ENCODE assay signal across 11 mouse cellular contexts in the genomic region with DNA sequence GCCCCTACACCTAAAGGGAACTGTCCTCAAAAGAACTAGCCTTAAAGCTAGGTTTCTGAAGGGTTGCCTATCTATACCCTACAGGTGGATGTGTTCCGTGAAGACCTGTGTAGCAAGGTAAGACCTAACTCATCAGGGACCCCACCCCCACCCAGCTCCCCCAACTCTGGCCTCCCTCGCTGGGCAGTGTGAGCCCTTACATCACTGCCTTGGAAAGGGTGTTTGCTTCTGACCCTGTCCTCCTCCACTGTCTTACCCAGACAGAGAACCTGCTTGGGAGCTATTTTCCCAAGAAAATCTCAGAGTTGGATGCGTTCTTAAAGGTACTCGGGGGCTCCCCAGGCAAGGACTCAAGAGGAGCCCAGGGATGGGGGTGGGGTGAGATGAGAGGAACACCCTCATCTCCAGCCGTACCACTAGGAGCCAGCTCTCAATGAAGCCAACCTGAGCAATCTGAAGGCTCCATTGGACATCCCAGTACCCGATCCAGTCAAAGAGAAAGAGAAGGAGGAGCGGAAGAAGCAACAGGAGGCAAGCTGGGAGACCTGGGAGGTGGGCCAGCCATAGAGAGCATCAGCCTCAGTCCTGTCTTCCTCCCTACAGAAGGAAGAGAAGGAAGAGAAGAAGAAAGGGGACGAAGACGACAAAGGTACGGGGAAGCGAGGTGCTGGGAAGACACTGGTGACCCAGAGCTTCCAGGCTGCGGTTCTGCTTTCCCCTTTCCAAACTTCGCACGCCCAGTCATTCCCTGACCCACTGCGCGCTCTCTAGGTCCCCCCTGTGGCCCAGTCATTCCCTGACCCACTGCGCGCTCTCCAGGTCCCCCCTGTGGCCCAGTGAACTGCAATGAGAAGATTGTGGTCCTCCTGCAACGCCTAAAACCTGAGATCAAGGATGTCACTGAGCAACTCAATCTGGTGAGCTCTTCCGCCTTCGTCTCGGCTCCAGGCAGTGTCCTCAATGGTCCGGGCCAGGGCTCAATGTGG. TPM values are rescaled to one million over a fixed set of nuclear protein-coding genes. Genes with fewer than 3 reads are reported as not detected.
DNase-seq lines count a peak whose midpoint lies in the region; ATAC-seq and TF ChIP-seq lines count a peak whose summit lies in the region.
"Had no signal": no experiment of that assay in that cellular context is flagged by ENCODE, and none has a peak within 500 bp of the region (broad histone marks: within the 10 kb centered on the region; RNA-seq: fewer than 3 reads in every experiment).

No protein-coding gene starts in this region.

- peaks cover 20% of the 10 kb centered on the region for H3K36me3 ChIP-seq in heart, embryonic 15.5 days
- H3K36me3 ChIP-seq in midbrain, postnatal 0 days (ENCODE audit: insufficient read depth, low read length), result peaks cover 13% of the 10 kb centered on the region
- no peaks in the 10 kb centered on the region for H3K36me3 ChIP-seq in midbrain, embryonic 16.5 days (ENCODE audit: control insufficient read depth, insufficient read depth, low read length)
- H3K36me3 ChIP-seq in liver, embryonic 12.5 days, result peaks cover 34% of the 10 kb centered on the region

- peak overlapping the region; percentile 79; the same call in 1 of the 2 replicates for H3K4me3 ChIP-seq in heart, embryonic 15.5 days
- no peak overlapping the region for H3K4me3 ChIP-seq in midbrain, postnatal 0 days (ENCODE audit: low read depth, low read length)
- H3K4me3 ChIP-seq in midbrain, embryonic 16.5 days (ENCODE audit: low read depth, low read length), result no peak overlapping the region
- H3K4me3 ChIP-seq in liver, embryonic 12.5 days, result peak overlapping the region; percentile 89

- DNase-seq in heart, postnatal 14 days, result no peak
- DNase-seq in midbrain, postnatal 0 days (ENCODE audit: low spot score), result no peak
- DNase-seq in frontal cortex, postnatal 25 days (ENCODE audit: low spot score in 2 of 2), result no peak
- no peak for DNase-seq in spleen, adult 12 weeks (ENCODE audit: low spot score)
- DNase-seq: cerebellum, adult 11 months; spleen, adult 18-20 months had no signal

- no peak overlapping the region for H3K27ac ChIP-seq in heart, embryonic 15.5 days
- no peak overlapping the region for H3K27ac ChIP-seq in midbrain, postnatal 0 days (ENCODE audit: low read depth, low read length)
- H3K27ac ChIP-seq in midbrain, embryonic 16.5 days (ENCODE audit: low read length), result no peak overlapping the region
- peak overlapping the region; percentile 56 for H3K27ac ChIP-seq in liver, embryonic 12.5 days

- no peak overlapping the region for H3K4me2 ChIP-seq in heart, embryonic 15.5 days
- H3K4me2 ChIP-seq in midbrain, postnatal 0 days (ENCODE audit: low read depth, low read length, poor library complexity, severe bottlenecking), result no peak overlapping the region
- H3K4me2 ChIP-seq in midbrain, embryonic 16.5 days (ENCODE audit: low read length), result no peak overlapping the region
- H3K4me2 ChIP-seq in liver, embryonic 12.5 days, result peak overlapping the region; percentile 85

- peaks cover 37% of the 10 kb centered on the region for H3K4me1 ChIP-seq in heart, embryonic 15.5 days (replicated peaks)
- no peaks in the 10 kb centered on the region for H3K4me1 ChIP-seq in midbrain, postnatal 0 days (ENCODE audit: insufficient read depth, low read length)
- peaks cover 15% of the 10 kb centered on the region for H3K4me1 ChIP-seq in midbrain, embryonic 16.5 days (ENCODE audit: control insufficient read depth, insufficient read depth, low read length)
- H3K4me1 ChIP-seq in liver, embryonic 12.5 days, result peaks cover 70% of the 10 kb centered on the region

- H3K9ac ChIP-seq in heart, embryonic 15.5 days, result no peak overlapping the region
- no peak overlapping the region for H3K9ac ChIP-seq in midbrain, postnatal 0 days (replicated peaks; ENCODE audit: low read length, poor library complexity, severe bottlenecking)
- no peak overlapping the region for H3K9ac ChIP-seq in midbrain, embryonic 16.5 days (ENCODE audit: low read depth, low read length)
- peak overlapping the region; percentile 95; the same call in 1 of the 2 replicates for H3K9ac ChIP-seq in liver, embryonic 12.5 days

- H3K9me3 ChIP-seq in heart, embryonic 15.5 days (replicated peaks), result no peaks in the 10 kb centered on the region
- no peaks in the 10 kb centered on the region for H3K9me3 ChIP-seq in midbrain, postnatal 0 days (ENCODE audit: low read length)
- H3K9me3 ChIP-seq in midbrain, embryonic 16.5 days (replicated peaks; ENCODE audit: control insufficient read depth, low read length, poor library complexity, severe bottlenecking), result no peaks in the 10 kb centered on the region
- no peaks in the 10 kb centered on the region for H3K9me3 ChIP-seq in liver, embryonic 12.5 days (replicated peaks)

- H3K27me3 ChIP-seq in heart, embryonic 15.5 days, result no peaks in the 10 kb centered on the region
- H3K27me3 ChIP-seq in midbrain, postnatal 0 days (ENCODE audit: insufficient read depth, low read length), result no peaks in the 10 kb centered on the region
- H3K27me3 ChIP-seq in midbrain, embryonic 16.5 days (ENCODE audit: control insufficient read depth, insufficient read depth, low read depth, low read length), result no peaks in the 10 kb centered on the region
- H3K27me3 ChIP-seq in liver, embryonic 12.5 days (replicated peaks), result no peaks in the 10 kb centered on the region

- WGBS in heart, embryonic 15.5 days, result 84% methylated on average over 23 of the region's 23 CpGs
- 88% methylated on average over 23 of the region's 23 CpGs for WGBS in midbrain, postnatal 0 days
- 85% methylated on average over 23 of the region's 23 CpGs for WGBS in midbrain, embryonic 16.5 days
- 83% methylated on average over 23 of the region's 23 CpGs for WGBS in liver, embryonic 12.5 days (ENCODE audit: insufficient replicate concordance)

- peak; percentile 10; the same call in 1 of the 2 replicates for TF ChIP-seq CTCF in midbrain, postnatal 0 days (IDR thresholded peaks at IDR 0.05)

- ATAC-seq in heart, embryonic 15.5 days (replicated peaks; ENCODE audit: insufficient number of reproducible peaks, insufficient read depth, low FRiP score, low read depth), result no peak
- ATAC-seq in midbrain, postnatal 0 days (ENCODE audit: low FRiP score), result no peak
- no peak for ATAC-seq in midbrain, embryonic 16.5 days
- ATAC-seq in liver, embryonic 12.5 days, result no peak

- intact Hi-C loops in heart, postnatal 14 days (cut with DNase I), result no loop called here

RNA-seq across cellular contexts. Expression of a gene that starts 1.9 kb away (rescaled TPM):
- polyA plus RNA-seq in heart, embryonic 15.5 days (2015; fragmentation: Nextera tagmentation; extraction: Ambion mirVana), result 206 and 216 TPM in 2 replicates
- total RNA-seq in heart, postnatal 14 days (2021), result 100 to 1,000 TPM; 218 to 238 TPM
- 119 and 147 TPM in 2 replicates for total RNA-seq in midbrain, postnatal 0 days (2014; rRNA removed)
- polyA plus RNA-seq in midbrain, postnatal 0 days (2015; fragmentation: Nextera tagmentation; extraction: Ambion mirVana), result 268 and 288 TPM in 2 replicates
- polyA plus RNA-seq in midbrain, embryonic 16.5 days (2015; fragmentation: Nextera tagmentation; extraction: Ambion mirVana), result 238 and 262 TPM in 2 replicates
- 108 and 111 TPM in 2 replicates for polyA plus RNA-seq in liver, embryonic 12.5 days (2016; fragmentation: Nextera tagmentation; extraction: Ambion mirVana)

RNA-seq across cellular contexts. Expression of a gene that starts 4.4 kb away (rescaled TPM):
- polyA plus RNA-seq in heart, embryonic 15.5 days (2015; fragmentation: Nextera tagmentation; extraction: Ambion mirVana), result 80.5 and 81.7 TPM in 2 replicates
- 100 to 1,000 TPM; 204 to 226 TPM for total RNA-seq in heart, postnatal 14 days (2021)
- 0.33 and 0.80 TPM in 2 replicates for total RNA-seq in midbrain, postnatal 0 days (2014; rRNA removed)
- polyA plus RNA-seq in midbrain, postnatal 0 days (2015; fragmentation: Nextera tagmentation; extraction: Ambion mirVana), result 0.16 and 0.17 TPM in 2 replicates
- polyA plus RNA-seq in midbrain, embryonic 16.5 days (2015; fragmentation: Nextera tagmentation; extraction: Ambion mirVana), result 0.22 TPM in 1 of 2 replicates, not detected in the other
- 0.63 and 0.75 TPM in 2 replicates for polyA plus RNA-seq in liver, embryonic 12.5 days (2016; fragmentation: Nextera tagmentation; extraction: Ambion mirVana)
- total RNA-seq: left cerebral cortex, adult 18-20 months had no signal
- polyA plus RNA-seq: activated CD4-positive, CD25-positive, alpha-beta regulatory T cell, adult 4 months had no signal

RNA-seq across cellular contexts. Expression of a gene that starts 5.3 kb away (rescaled TPM):
- polyA plus RNA-seq in heart, embryonic 15.5 days (2015; fragmentation: Nextera tagmentation; extraction: Ambion mirVana), result 21.2 and 21.6 TPM in 2 replicates
- 10 to 100 TPM; 39.9 to 45.0 TPM for total RNA-seq in heart, postnatal 14 days (2021)
- total RNA-seq in midbrain, postnatal 0 days (2014; rRNA removed), result 36.3 and 38.9 TPM in 2 replicates
- 74.3 and 78.8 TPM in 2 replicates for polyA plus RNA-seq in midbrain, postnatal 0 days (2015; fragmentation: Nextera tagmentation; extraction: Ambion mirVana)
- 31.6 and 46.9 TPM in 2 replicates for polyA plus RNA-seq in midbrain, embryonic 16.5 days (2015; fragmentation: Nextera tagmentation; extraction: Ambion mirVana)
- 28.7 and 32.9 TPM in 2 replicates for polyA plus RNA-seq in liver, embryonic 12.5 days (2016; fragmentation: Nextera tagmentation; extraction: Ambion mirVana)

RNA-seq across cellular contexts. Expression of a gene that starts 11.1 kb away (rescaled TPM):
- polyA plus RNA-seq in heart, embryonic 15.5 days (2015; fragmentation: Nextera tagmentation; extraction: Ambion mirVana), result 203 and 215 TPM in 2 replicates
- 100 to 1,000 TPM in 1 of 2 experiments, 10 to 100 TPM in 1; 90.7 to 132 TPM for total RNA-seq in heart, postnatal 14 days (2021)
- total RNA-seq in midbrain, postnatal 0 days (2014; rRNA removed), result 62.8 and 69.6 TPM in 2 replicates
- polyA plus RNA-seq in midbrain, postnatal 0 days (2015; fragmentation: Nextera tagmentation; extraction: Ambion mirVana), result 157 and 184 TPM in 2 replicates
- polyA plus RNA-seq in midbrain, embryonic 16.5 days (2015; fragmentation: Nextera tagmentation; extraction: Ambion mirVana), result 174 and 183 TPM in 2 replicates
- polyA plus RNA-seq in liver, embryonic 12.5 days (2016; fragmentation: Nextera tagmentation; extraction: Ambion mirVana), result 221 and 222 TPM in 2 replicates

RNA-seq across cellular contexts. Expression of a gene that starts 11.7 kb away (rescaled TPM):
- polyA plus RNA-seq in heart, embryonic 15.5 days (2015; fragmentation: Nextera tagmentation; extraction: Ambion mirVana), result 15.8 and 17.4 TPM in 2 replicates
- total RNA-seq in heart, postnatal 14 days (2021), result 10 to 100 TPM; 21.8 to 26.1 TPM
- total RNA-seq in midbrain, postnatal 0 days (2014; rRNA removed), result 19.8 and 26.7 TPM in 2 replicates
- polyA plus RNA-seq in midbrain, postnatal 0 days (2015; fragmentation: Nextera tagmentation; extraction: Ambion mirVana), result 20.4 and 23.0 TPM in 2 replicates
- polyA plus RNA-seq in midbrain, embryonic 16.5 days (2015; fragmentation: Nextera tagmentation; extraction: Ambion mirVana), result 24.6 and 27.2 TPM in 2 replicates
- polyA plus RNA-seq in liver, embryonic 12.5 days (2016; fragmentation: Nextera tagmentation; extraction: Ambion mirVana), result 14.2 and 15.7 TPM in 2 replicates

Comparison
In these comparisons a context has a peak if more than half of its experiments do, and no peak if none do; other contexts are left out.
1. H3K4me3 ChIP-seq: peak in heart, embryonic 15.5 days (single experiment) and liver, embryonic 12.5 days (single experiment); none in midbrain, postnatal 0 days (single experiment) and midbrain, embryonic 16.5 days (single experiment).
2. RNA of a gene that starts 4.4 kb away (polyA plus RNA-seq): 80.5 to 81.7 TPM in heart, embryonic 15.5 days; 0.63 to 0.75 TPM in liver, embryonic 12.5 days, 0.16 to 0.17 TPM in midbrain, postnatal 0 days and 0.22 TPM in midbrain, embryonic 16.5 days; every median in the first group is over 10 times any median in the second.